Mouse (Mus musculus) E14TG2a.4 (cell line): ENCODE measurements around the gene Grb2.

Source experiments
- H3K27me3 ChIP-seq: 2 replicates; pipeline ENCODE4 v1.6.1; 2014; ENCODE audit warnings: low read length, control low read depth; ENCODE audit not compliant: insufficient read depth
- H3K36me3 ChIP-seq: 2 replicates; pipeline ENCODE4 v1.6.1; 2014; ENCODE audit warnings: low read length, control low read depth; ENCODE audit not compliant: insufficient read depth
- H3K4me1 ChIP-seq: replicated peaks from 2 replicates; pipeline ENCODE4 v1.6.1; 2014; ENCODE audit warnings: low read depth, low read length, control low read depth
- H3K4me3 ChIP-seq: replicated peaks from 2 replicates; pipeline ENCODE4 v1.5.1; 2014; ENCODE audit warnings: mild to moderate bottlenecking, low read length
- H3K9me3 ChIP-seq: 2 replicates; pipeline ENCODE4 v1.6.1; 2014; ENCODE audit warnings: low read length, control low read depth
- CTCF ChIP-seq: conservative IDR thresholded peaks from 2 replicates; pipeline ENCODE4 v1.5.1; 2014; ENCODE audit warnings: low read length
- NANOG ChIP-seq: IDR thresholded peaks from 2 replicates; pipeline ENCODE4 v1.6.1; 2014; ENCODE audit warnings: borderline replicate concordance, low read length, mixed read lengths
- POU5F1 ChIP-seq: IDR thresholded peaks from 2 replicates; pipeline ENCODE4 v1.6.1; 2014; ENCODE audit warnings: low read length, borderline replicate concordance

The Grb2 gene

DNA sequence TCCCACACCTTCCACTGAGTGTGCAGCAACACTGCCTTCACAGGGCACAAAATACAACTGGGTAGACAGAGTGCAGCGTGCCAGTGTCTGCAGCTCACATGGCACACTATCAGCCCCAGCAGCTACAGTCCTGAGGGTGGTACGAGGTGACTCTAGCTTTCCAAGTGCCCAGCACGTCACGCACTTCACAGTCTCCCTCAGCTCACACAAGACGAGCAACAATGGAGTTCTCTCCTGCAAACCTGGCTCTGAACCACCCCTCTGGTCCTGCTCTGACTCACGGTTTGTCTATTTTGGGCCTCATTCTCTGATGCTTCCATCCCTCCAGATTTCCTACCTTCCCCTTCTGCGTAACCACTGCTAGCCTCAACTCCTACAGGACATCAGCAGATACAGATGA is 108.7 kb downstream of the Grb2 start:
- H3K4me1 ChIP-seq = peaks cover 69% of the 10 kb centered on the region
- H3K27me3 ChIP-seq = no peaks in the 10 kb centered on the region
- H3K4me3 ChIP-seq = no peak overlapping the region
- TF ChIP-seq CTCF (no peak), NANOG (no peak), POU5F1 (no peak)
- H3K9me3 ChIP-seq = no peaks in the 10 kb centered on the region
- peaks cover 73% of the 10 kb centered on the region for H3K36me3 ChIP-seq

- H3K4me1 ChIP-seq = peaks cover 69% of the 10 kb centered on the region
- no peaks in the 10 kb centered on the region for H3K9me3 ChIP-seq
- no peaks in the 10 kb centered on the region for H3K27me3 ChIP-seq
- H3K4me3 ChIP-seq = no peak overlapping the region
- peaks cover 88% of the 10 kb centered on the region for H3K36me3 ChIP-seq
- no peak for TF ChIP-seq POU5F1
- no peak for TF ChIP-seq NANOG
- no peak for TF ChIP-seq CTCF
Observed at GRCm38 (mm10) chr11:115598309-115598708, 110.1 kb downstream of the Grb2 start.

- no peak for TF ChIP-seq POU5F1
- TF ChIP-seq NANOG = no peak
- peak; percentile 25; the same call in 1 of the 2 replicates for TF ChIP-seq CTCF
- Histone ChIP-seq H3K4me1 (peaks cover 69% of the 10 kb centered on the region), H3K27me3 (no peaks in the 10 kb centered on the region)
Observed at GRCm38 (mm10) chr11:115595209-115595608, 113.2 kb downstream of the Grb2 start.

More at GRCm38 (mm10) chr11:115595209-115595608, 113.2 kb downstream of the Grb2 start:
- Histone ChIP-seq H3K9me3 (no peaks in the 10 kb centered on the region), H3K36me3 (peaks cover 96% of the 10 kb centered on the region), H3K4me3 (no peak overlapping the region)
